Mouse (Mus musculus) leukemia stem cell, adult 10-12 weeks (primary cell): ENCODE data around the gene Ets1. TPM values are rescaled to one million over a fixed set of nuclear protein-coding genes. Genes with fewer than 3 reads are reported as not detected.

ENCODE experiments used
- polyA plus RNA-seq: library from polyadenylated mRNA; stranded (reverse); fragments of >175 nt; gene quantifications from 2 replicates; pipeline ENCODE4 v1.2.3, GENCODE M21; 2012; ENCODE audit warnings: low replicate concordance

Ets1 gene
- 30.2 and 31.9 TPM in 2 replicates for polyA plus RNA-seq

GRCm38 (mm10) chr9:32635627-32636385 lies at the start of gene Ets1:
Gene Ets1, plus strand, starts transcription at chr9:32636221.

Other genes with a start within 250 kb of the Ets1 start
- gene Fli1, start 93.4 kb upstream of the Ets1 start, polyA plus RNA-seq, result 5.3 and 6.4 TPM in 2 replicates